Comparison of ENCODE assay signal across 8 mouse cellular contexts in genomic region chr4:136602018-136602554, GRCm38 (mm10). TPM values are rescaled to one million over a fixed set of nuclear protein-coding genes. Genes with fewer than 3 reads are reported as not detected.
A peak's percentile ranks its signal among the peaks of the same experiment; 100 is the strongest.
DNase-seq lines count a peak whose midpoint lies in the region; ATAC-seq and TF ChIP-seq lines count a peak whose summit lies in the region.
"Had no signal": no experiment of that assay in that cellular context is flagged by ENCODE, and none has a peak within 500 bp of the region (broad histone marks: within the 10 kb centered on the region; RNA-seq: fewer than 3 reads in every experiment).

No protein-coding gene starts in this region.

- WGBS in bone marrow, adult 2 months = 1% methylated on average over 60 of the region's 68 CpGs
- under 1% methylated on average over 58 of the region's 68 CpGs for WGBS in heart, postnatal 0 days

- peaks cover 39% of the 10 kb centered on the region for H3K79me2 ChIP-seq in MEL (ENCODE audit: control insufficient read depth, insufficient read depth, low read length, poor library complexity)

- H3K36me3 ChIP-seq in MEL (ENCODE audit: control insufficient read depth in 1 of 2, insufficient read depth in 2 of 2, low read length in 2 of 2) = peaks cover 0 to 16% of the 10 kb centered on the region in 2 experiments; a peak in 2 of 4 replicates
- no peaks in the 10 kb centered on the region for H3K36me3 ChIP-seq in heart, postnatal 0 days (replicated peaks; ENCODE audit: control insufficient read depth, insufficient read depth, low read length)

- no peaks in the 10 kb centered on the region for H3K27me3 ChIP-seq in MEL (ENCODE audit: control insufficient read depth in 1 of 2, insufficient read depth in 2 of 2, low read length in 2 of 2)
- no peaks in the 10 kb centered on the region for H3K27me3 ChIP-seq in heart, postnatal 0 days (ENCODE audit: control insufficient read depth, insufficient read depth, low read length)

- DNase-seq in MEL (ENCODE audit: low read depth, low spot score) = peak; percentile 62
- peak; percentile 46 for DNase-seq in heart, postnatal 0 days (ENCODE audit: low spot score)
- peak; percentile 29 to 44 for DNase-seq in layer of hippocampus, postnatal 25 days (ENCODE audit: extremely low spot score in 1 of 2, low spot score in 1 of 2)
- DNase-seq in lung, postnatal 25 days (ENCODE audit: low spot score) = peak; percentile 14
- DNase-seq in right cerebral cortex, postnatal 4 days = peak; percentile 38

- no peak for TF ChIP-seq RAD21 in MEL (IDR thresholded peaks at IDR 0.05; ENCODE audit: low read depth, low read length)

- TF ChIP-seq EP300 in MEL (IDR thresholded peaks at IDR 0.05; ENCODE audit: low read depth in 1 of 2, low read length in 2 of 2) = no peak
- no peak for TF ChIP-seq EP300 in heart, postnatal 0 days (IDR thresholded peaks at IDR 0.05; ENCODE audit: low read depth)

- peak overlapping the region; percentile 73 to 100 for H3K4me3 ChIP-seq in MEL (ENCODE audit: control insufficient read depth in 1 of 2, insufficient read depth in 1 of 2, low read depth in 2 of 2, low read length in 2 of 2)
- H3K4me3 ChIP-seq in bone marrow, adult 2 months (replicated peaks; ENCODE audit: control insufficient read depth, low read depth, low read length) = peak overlapping the region; percentile 72
- peak overlapping the region; percentile 96 for H3K4me3 ChIP-seq in embryonic fibroblast, embryonic 13.5 days (ENCODE audit: insufficient read depth, low read length)
- peak overlapping the region; percentile 80 for H3K4me3 ChIP-seq in heart, postnatal 0 days (ENCODE audit: low read depth, low read length)

- peak overlapping the region; percentile 69 for H3K4me2 ChIP-seq in heart, postnatal 0 days (ENCODE audit: low read depth, low read length)

- TF ChIP-seq POLR2A in MEL (IDR thresholded peaks at IDR 0.05; ENCODE audit: control insufficient read depth in 1 of 2, insufficient read depth in 1 of 2, low read depth in 1 of 2, low read length in 2 of 2, poor library complexity in 1 of 2) = no peak
- TF ChIP-seq POLR2A in bone marrow, adult 2 months (IDR thresholded peaks at IDR 0.05; ENCODE audit: borderline replicate concordance, control insufficient read depth, low read depth, low read length) = no peak
- no peak for TF ChIP-seq POLR2A in embryonic fibroblast, embryonic 13.5 days (IDR thresholded peaks at IDR 0.05; ENCODE audit: low read depth, low read length)

- ATAC-seq in heart, postnatal 0 days (ENCODE audit: insufficient read depth, low read depth) = peak; percentile 62

- peak overlapping the region; percentile 89 for H3K9ac ChIP-seq in MEL (ENCODE audit: control insufficient read depth, low read depth, low read length, poor library complexity, severe bottlenecking)
- H3K9ac ChIP-seq in heart, postnatal 0 days (replicated peaks; ENCODE audit: low read depth, low read length) = peak overlapping the region; percentile 97

- no peaks in the 10 kb centered on the region for H3K9me3 ChIP-seq in MEL (replicated peaks; ENCODE audit: insufficient read depth, low read length)
- H3K9me3 ChIP-seq in heart, postnatal 0 days (replicated peaks; ENCODE audit: control insufficient read depth, low read length) = no peaks in the 10 kb centered on the region

- peak overlapping the region; percentile 14; the same call in 1 of the 2 replicates for H3K27ac ChIP-seq in MEL (ENCODE audit: control insufficient read depth, low read depth, low read length)
- peak overlapping the region; percentile 87 for H3K27ac ChIP-seq in bone marrow, adult 2 months (ENCODE audit: control insufficient read depth, insufficient read depth, low read depth, low read length, poor library complexity)
- peak overlapping the region; percentile 24; the same call in 1 of the 2 replicates for H3K27ac ChIP-seq in embryonic fibroblast, embryonic 13.5 days (ENCODE audit: insufficient read depth, low read length)
- H3K27ac ChIP-seq in heart, postnatal 0 days (ENCODE audit: low read depth) = peak overlapping the region; percentile 85

- peaks cover 4 to 11% of the 10 kb centered on the region in 2 experiments for H3K4me1 ChIP-seq in MEL (ENCODE audit: control insufficient read depth in 1 of 2, insufficient read depth in 2 of 2, low read length in 2 of 2)
- H3K4me1 ChIP-seq in bone marrow, adult 2 months (ENCODE audit: control insufficient read depth, insufficient read depth, low read length) = no peaks in the 10 kb centered on the region; the same call in 1 of the 2 replicates
- 0 out of 2 replicates have a peak, but pooled peaks cover 8% of the 10 kb centered on the region for H3K4me1 ChIP-seq in embryonic fibroblast, embryonic 13.5 days (ENCODE audit: control insufficient read depth, insufficient read depth, low read length)
- H3K4me1 ChIP-seq in heart, postnatal 0 days (ENCODE audit: control insufficient read depth, insufficient read depth) = peaks cover 11% of the 10 kb centered on the region

- no peak for TF ChIP-seq CTCF in MEL (IDR thresholded peaks at IDR 0.05 in 2 of 3, conservative IDR thresholded peaks at IDR 0.05 in 1 of 3; ENCODE audit: control insufficient read depth in 1 of 3, insufficient read depth in 1 of 3, low read depth in 2 of 3, low read length in 3 of 3, poor library complexity in 1 of 3, severe bottlenecking in 1 of 3)
- no peak for TF ChIP-seq CTCF in bone marrow, adult 2 months (IDR thresholded peaks at IDR 0.05; ENCODE audit: control insufficient read depth, insufficient read depth, low read length)
- no peak for TF ChIP-seq CTCF in embryonic fibroblast, embryonic 13.5 days (IDR thresholded peaks at IDR 0.05; ENCODE audit: borderline replicate concordance, insufficient read depth, low read length)
- TF ChIP-seq CTCF in heart, postnatal 0 days (IDR thresholded peaks at IDR 0.05; ENCODE audit: low read depth) = no peak

TF ChIP-seq in MEL, 35 proteins besides CTCF, POLR2A, EP300 and RAD21:
- TF ChIP-seq BHLHE40 (IDR thresholded peaks at IDR 0.05; ENCODE audit: borderline replicate concordance, low read depth, low read length) (no peak), HCFC1 (IDR thresholded peaks at IDR 0.05; ENCODE audit: low read depth, low read length) (peak; percentile 36; the same call in 1 of the 2 replicates), MXI1 (IDR thresholded peaks at IDR 0.05; ENCODE audit: low read depth, low read length) (no peak)
TF ChIP-seq in MEL: peak in this region for 1.

RNA-seq across cellular contexts. Expression of gene Kdm1a, which starts 0.4 kb away (rescaled TPM):
- 60.7 and 66.5 TPM in 2 replicates for total RNA-seq in MEL (2012; rRNA removed)
- polyA plus RNA-seq in MEL (2012; ENCODE audit: insufficient read depth in 1 of 2, insufficient read length in 2 of 2, low read depth in 1 of 2, low replicate concordance in 2 of 2, missing spikeins in 1 of 2) = 10 to 100 TPM in 1 of 2 experiments, not detected in 1; 90.1 TPM
- polyA plus RNA-seq in bone marrow, adult 2 months (2011; ENCODE audit: insufficient read depth, insufficient read length, low replicate concordance, missing spikeins) = 21.5 and 26.4 TPM in 2 replicates
- 83.4 and 88.7 TPM in 2 replicates for polyA plus RNA-seq in embryonic fibroblast, embryonic 13.5 days (2011; ENCODE audit: insufficient read length, low read depth, missing spikeins)
- 48.2 and 57.0 TPM in 2 replicates for total RNA-seq in heart, postnatal 0 days (2014; rRNA removed; ENCODE audit: low replicate concordance)
- polyA plus RNA-seq in heart, postnatal 0 days (2015; fragmentation: Nextera tagmentation; extraction: Ambion mirVana) = 15.2 and 17.0 TPM in 2 replicates
- 100 to 1,000 TPM in 1 of 2 experiments, 10 to 100 TPM in 1; 97.1 to 109 TPM for total RNA-seq in layer of hippocampus, postnatal 25 days (2021)

RNA-seq across cellular contexts. Expression of gene Tex46, which starts 8.2 kb away (rescaled TPM):
- total RNA-seq in MEL (2012; rRNA removed) = not detected in 2 replicates
- polyA plus RNA-seq in MEL (2012; ENCODE audit: insufficient read depth in 1 of 2, insufficient read length in 2 of 2, low read depth in 1 of 2, low replicate concordance in 2 of 2, missing spikeins in 1 of 2) = not detected
- not detected in 2 replicates for polyA plus RNA-seq in bone marrow, adult 2 months (2011; ENCODE audit: insufficient read depth, insufficient read length, low replicate concordance, missing spikeins)
- polyA plus RNA-seq in embryonic fibroblast, embryonic 13.5 days (2011; ENCODE audit: insufficient read length, low read depth, missing spikeins) = not detected in 2 replicates
- not detected in 2 replicates for total RNA-seq in heart, postnatal 0 days (2014; rRNA removed; ENCODE audit: low replicate concordance)
- polyA plus RNA-seq in heart, postnatal 0 days (2015; fragmentation: Nextera tagmentation; extraction: Ambion mirVana) = not detected in 2 replicates
- total RNA-seq in layer of hippocampus, postnatal 25 days (2021) = not detected
- total RNA-seq: left cerebral cortex, postnatal 10 days had no signal

RNA-seq across cellular contexts. Expression of gene Lactbl1, which starts 20.3 kb away (rescaled TPM):
- not detected in 2 replicates for total RNA-seq in MEL (2012; rRNA removed)
- not detected for polyA plus RNA-seq in MEL (2012; ENCODE audit: insufficient read depth in 1 of 2, insufficient read length in 2 of 2, low read depth in 1 of 2, low replicate concordance in 2 of 2, missing spikeins in 1 of 2)
- polyA plus RNA-seq in bone marrow, adult 2 months (2011; ENCODE audit: insufficient read depth, insufficient read length, low replicate concordance, missing spikeins) = not detected in 2 replicates
- not detected in 2 replicates for polyA plus RNA-seq in embryonic fibroblast, embryonic 13.5 days (2011; ENCODE audit: insufficient read length, low read depth, missing spikeins)
- total RNA-seq in heart, postnatal 0 days (2014; rRNA removed; ENCODE audit: low replicate concordance) = not detected in 2 replicates
- polyA plus RNA-seq in heart, postnatal 0 days (2015; fragmentation: Nextera tagmentation; extraction: Ambion mirVana) = not detected in 2 replicates
- under 1 TPM; 0.07 to 0.16 TPM for total RNA-seq in layer of hippocampus, postnatal 25 days (2021)

Comparison
In these comparisons a context has a peak if more than half of its experiments do, and no peak if none do; other contexts are left out.
1. Peak in every context shown above with its lines: DNase-seq, ATAC-seq, H3K4me3 ChIP-seq and H3K27ac ChIP-seq.
2. H3K27ac ChIP-seq: peak in every context shown above with its lines; median percentile 87 in bone marrow, adult 2 months; 85 in heart, postnatal 0 days; 24 in embryonic fibroblast, embryonic 13.5 days; 14 in MEL.